Mouse (Mus musculus) liver, embryonic 15.5 days (tissue): ENCODE data around the gene Traf3. TPM values are rescaled to one million over a fixed set of nuclear protein-coding genes. Genes with fewer than 3 reads are reported as not detected.

Experiments used
- ATAC-seq: fragments of 200-750 bp; cut with Nextera tagmentation; 2 replicates; pipeline ENCODE4 v1.8.0; 2017; ENCODE audit warnings: moderate number of reproducible peaks, mild to moderate bottlenecking, moderate library complexity; ENCODE audit not compliant: insufficient read depth
- H3K27ac ChIP-seq: fragments of 300-500 bp; sonication (generic); replicated peaks from 2 replicates; pipeline ENCODE4 v1.5.1; 2015; ENCODE audit warnings: mild to moderate bottlenecking, inconsistent platforms
- H3K27me3 ChIP-seq: fragments of 300-500 bp; sonication (generic); 2 replicates; pipeline ENCODE4 v1.6.1; 2015; ENCODE audit warnings: mild to moderate bottlenecking, inconsistent platforms
- H3K36me3 ChIP-seq: fragments of 300-500 bp; sonication (generic); replicated peaks from 2 replicates; pipeline ENCODE4 v1.6.1; 2015; ENCODE audit warnings: moderate library complexity, mild to moderate bottlenecking, inconsistent platforms
- H3K4me1 ChIP-seq: fragments of 300-500 bp; sonication (generic); replicated peaks from 2 replicates; pipeline ENCODE4 v1.6.1; 2015; ENCODE audit warnings: inconsistent platforms
- H3K4me2 ChIP-seq: fragments of 300-500 bp; sonication (generic); 2 replicates; pipeline ENCODE4 v1.6.1; 2015; ENCODE audit warnings: moderate library complexity, mild to moderate bottlenecking, inconsistent platforms
- H3K4me3 ChIP-seq: fragments of 300-500 bp; sonication (generic); replicated peaks from 2 replicates; pipeline ENCODE4 v1.5.1; 2015; ENCODE audit warnings: mild to moderate bottlenecking, inconsistent platforms
- H3K9ac ChIP-seq: fragments of 300-500 bp; sonication (generic); 2 replicates; pipeline ENCODE4 v1.6.1; 2015; ENCODE audit warnings: moderate library complexity, mild to moderate bottlenecking, inconsistent platforms
- H3K9me3 ChIP-seq: fragments of 300-500 bp; sonication (generic); replicated peaks from 2 replicates; pipeline ENCODE4 v1.6.1; 2016; ENCODE audit warnings: inconsistent platforms
- WGBS: fragments of 180-500 bp; shearing (Covaris S2); methylation state at CpG from one replicate; pipeline ENCODE4 v1.1.7; 2015; ENCODE audit warnings: mixed read lengths; ENCODE audit not compliant: insufficient replicate concordance; 5-methylcytosine and 5-hydroxymethylcytosine counted together
- polyA plus RNA-seq: library from polyadenylated mRNA; unstranded; fragments of >200 nt; fragmentation: Nextera tagmentation; extraction: Ambion mirVana; gene quantifications from 2 replicates; pipeline ENCODE4 v1.2.1, GENCODE M21; 2015

Gene Traf3
- polyA plus RNA-seq, 1 experiment from 2014 or later, result 2.3 TPM

- Histone ChIP-seq H3K36me3 (no peaks in the 10 kb centered on the region), H3K4me2 (no peak overlapping the region), H3K9me3 (no peaks in the 10 kb centered on the region), H3K27ac (no peak overlapping the region), H3K27me3 (peaks cover 6% of the 10 kb centered on the region; the same call in 1 of the 2 replicates), H3K9ac (no peak overlapping the region), H3K4me3 (no peak overlapping the region), H3K4me1 (peaks cover 9% of the 10 kb centered on the region; the same call in 1 of the 2 replicates)
- 25% methylated on average over 12 of the region's 12 CpGs for WGBS
- no peak for ATAC-seq
These were observed 23.1 kb upstream of the Traf3 start for GRCm38 (mm10) chr12:111143005-111143508.

- ATAC-seq, result no peak
- H3K4me2 ChIP-seq, result no peak overlapping the region
- no peaks in the 10 kb centered on the region for H3K36me3 ChIP-seq
- peaks cover 6% of the 10 kb centered on the region; the same call in 1 of the 2 replicates for H3K27me3 ChIP-seq
- H3K9me3 ChIP-seq, result no peaks in the 10 kb centered on the region
- no peak overlapping the region for H3K27ac ChIP-seq
- H3K4me1 ChIP-seq, result peaks cover 12% of the 10 kb centered on the region
- WGBS, result 67% methylated on average over 16 of the region's 16 CpGs
- no peak overlapping the region for H3K4me3 ChIP-seq
- no peak overlapping the region for H3K9ac ChIP-seq
These were observed 22.6 kb upstream of the Traf3 start for GRCm38 (mm10) chr12:111143509-111144063.

GRCm38 (mm10) chr12:111144598-111144997 lies 21.6 kb upstream of the Traf3 start:
- H3K9ac ChIP-seq, result no peak overlapping the region
- no peak for ATAC-seq
- H3K27me3 ChIP-seq, result peaks cover 6% of the 10 kb centered on the region; the same call in 1 of the 2 replicates
- H3K36me3 ChIP-seq, result no peaks in the 10 kb centered on the region
- WGBS, result 86% methylated on average over 2 of the region's 2 CpGs
- no peak overlapping the region for H3K27ac ChIP-seq
- no peak overlapping the region for H3K4me3 ChIP-seq
- peaks cover 21% of the 10 kb centered on the region for H3K4me1 ChIP-seq
- no peaks in the 10 kb centered on the region for H3K9me3 ChIP-seq
- no peak overlapping the region for H3K4me2 ChIP-seq

GRCm38 (mm10) chr12:111145269-111145668 lies 20.9 kb upstream of the Traf3 start:
- ATAC-seq, result no peak
- Histone ChIP-seq H3K9ac (no peak overlapping the region), H3K27ac (no peak overlapping the region), H3K4me2 (no peak overlapping the region), H3K27me3 (peaks cover 6% of the 10 kb centered on the region; the same call in 1 of the 2 replicates), H3K36me3 (no peaks in the 10 kb centered on the region), H3K4me3 (no peak overlapping the region), H3K9me3 (no peaks in the 10 kb centered on the region), H3K4me1 (peaks cover 27% of the 10 kb centered on the region)
- WGBS, result 56% methylated on average over 9 of the region's 9 CpGs

GRCm38 (mm10) chr12:111149495-111150235 lies 16.5 kb upstream of the Traf3 start:
- Histone ChIP-seq H3K27me3 (peaks cover 6% of the 10 kb centered on the region; the same call in 1 of the 2 replicates), H3K27ac (no peak overlapping the region), H3K9ac (no peak overlapping the region), H3K4me3 (no peak overlapping the region), H3K4me1 (peaks cover 58% of the 10 kb centered on the region), H3K36me3 (no peaks in the 10 kb centered on the region), H3K4me2 (peak overlapping the region; percentile 34), H3K9me3 (no peaks in the 10 kb centered on the region)
- 39% methylated on average over 17 of the region's 17 CpGs for WGBS
- no peak for ATAC-seq

GRCm38 (mm10) chr12:111150236-111150596 lies 16.0 kb upstream of the Traf3 start:
- H3K9me3 ChIP-seq, result no peaks in the 10 kb centered on the region
- H3K27ac ChIP-seq, result no peak overlapping the region
- H3K9ac ChIP-seq, result no peak overlapping the region
- H3K4me1 ChIP-seq, result peaks cover 55% of the 10 kb centered on the region
- H3K36me3 ChIP-seq, result no peaks in the 10 kb centered on the region
- no peak for ATAC-seq
- H3K4me3 ChIP-seq, result no peak overlapping the region
- WGBS, result 8% methylated on average over 6 of the region's 6 CpGs
- H3K27me3 ChIP-seq, result peaks cover 5% of the 10 kb centered on the region; the same call in 1 of the 2 replicates
- peak overlapping the region; percentile 34 for H3K4me2 ChIP-seq

GRCm38 (mm10) chr12:111151422-111152156 lies 14.6 kb upstream of the Traf3 start:
- WGBS, result 29% methylated on average over 5 of the region's 5 CpGs
- peak overlapping the region; percentile 23 for H3K4me2 ChIP-seq
- peak; percentile 94 for ATAC-seq

GRCm38 (mm10) chr12:111152579-111152978 lies 13.6 kb upstream of the Traf3 start:
- Histone ChIP-seq H3K9ac (no peak overlapping the region), H3K36me3 (no peaks in the 10 kb centered on the region), H3K4me1 (peaks cover 54% of the 10 kb centered on the region), H3K27ac (no peak overlapping the region), H3K4me2 (no peak overlapping the region), H3K4me3 (no peak overlapping the region), H3K27me3 (no peaks in the 10 kb centered on the region), H3K9me3 (no peaks in the 10 kb centered on the region)
- no peak for ATAC-seq
- WGBS, result 65% methylated on average over 6 of the region's 6 CpGs

More at GRCm38 (mm10) chr12:111151422-111152156, 14.6 kb upstream of the Traf3 start:
- H3K27ac ChIP-seq, result peak overlapping the region; percentile 68
- no peak overlapping the region for H3K9ac ChIP-seq
- no peaks in the 10 kb centered on the region for H3K27me3 ChIP-seq
- no peaks in the 10 kb centered on the region for H3K36me3 ChIP-seq
- no peak overlapping the region for H3K4me3 ChIP-seq
- H3K9me3 ChIP-seq, result no peaks in the 10 kb centered on the region
- peaks cover 52% of the 10 kb centered on the region for H3K4me1 ChIP-seq

GRCm38 (mm10) chr12:111152981-111153710 lies 13.0 kb upstream of the Traf3 start:
- Histone ChIP-seq H3K27me3 (no peaks in the 10 kb centered on the region), H3K4me3 (no peak overlapping the region), H3K36me3 (no peaks in the 10 kb centered on the region), H3K4me1 (peaks cover 60% of the 10 kb centered on the region), H3K9me3 (no peaks in the 10 kb centered on the region), H3K4me2 (no peak overlapping the region), H3K27ac (no peak overlapping the region), H3K9ac (no peak overlapping the region)
- no peak for ATAC-seq
- 63% methylated on average over 7 of the region's 7 CpGs for WGBS

GRCm38 (mm10) chr12:111153946-111154345 lies 12.2 kb upstream of the Traf3 start:
- no peak overlapping the region for H3K27ac ChIP-seq
- H3K4me3 ChIP-seq, result no peak overlapping the region
- H3K9ac ChIP-seq, result no peak overlapping the region
- no peaks in the 10 kb centered on the region for H3K27me3 ChIP-seq
- H3K9me3 ChIP-seq, result no peaks in the 10 kb centered on the region
- WGBS, result 68% methylated on average over 5 of the region's 5 CpGs
- H3K4me2 ChIP-seq, result no peak overlapping the region
- ATAC-seq, result no peak
- H3K4me1 ChIP-seq, result peaks cover 60% of the 10 kb centered on the region
- H3K36me3 ChIP-seq, result no peaks in the 10 kb centered on the region
